Mouse (Mus musculus): ENCODE results near the gene Rtn4rl1. TPM values are rescaled to one million over a fixed set of nuclear protein-coding genes. Genes with fewer than 3 reads are reported as not detected.
A peak's percentile ranks its signal among the peaks of the same experiment; 100 is the strongest.

Gene Rtn4rl1
- total and polyA plus RNA-seq, 3 experiments: 7.5 to 9.4 (median 8.4) TPM

DNA sequence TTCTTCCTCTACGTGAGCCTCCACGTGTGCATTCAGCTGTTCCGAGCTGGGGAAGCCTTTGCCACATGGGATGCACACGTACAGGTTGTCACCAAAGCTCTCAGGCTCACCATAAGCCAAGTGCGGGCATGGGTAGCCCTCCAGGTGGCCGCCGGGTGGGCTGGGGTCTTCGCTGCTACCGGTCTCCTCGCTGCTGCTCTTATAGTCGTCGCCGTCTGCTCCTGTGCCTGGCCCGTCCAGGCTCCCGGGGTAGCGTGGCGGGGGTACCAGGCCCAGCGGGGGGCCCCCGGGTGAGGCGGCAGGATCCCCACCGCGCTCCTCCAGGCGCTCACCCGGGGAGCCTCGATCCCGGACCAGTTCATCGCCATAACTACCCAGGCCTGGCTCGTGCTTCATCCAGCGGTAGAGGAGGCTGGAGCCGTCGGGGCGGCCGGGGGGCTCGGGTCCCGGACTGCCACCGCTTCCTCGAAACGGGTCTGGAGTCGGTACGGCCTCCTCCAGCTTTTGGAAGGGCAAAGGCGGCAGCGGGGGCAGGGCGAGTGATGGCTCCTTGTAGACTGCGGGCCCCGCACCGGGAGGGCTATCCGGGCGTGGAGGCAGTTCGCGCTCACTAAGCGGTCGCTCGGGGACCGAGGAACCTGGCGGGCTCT lies 27.3 kb upstream of the Rtn4rl1 start:
- no peak for TF ChIP-seq CTCF (IDR thresholded peaks at IDR 0.05)
- TF ChIP-seq POLR2A (IDR thresholded peaks at IDR 0.05; ENCODE audit: insufficient read depth, low read depth, low read length): no peak
- TF ChIP-seq EP300 (IDR thresholded peaks at IDR 0.05; ENCODE audit: insufficient read depth, low read depth, low read length): no peak
- H3K4me1 ChIP-seq (ENCODE audit: control insufficient read depth, insufficient read depth, low read length): peaks cover 20% of the 10 kb centered on the region
- H3K36me3 ChIP-seq (ENCODE audit: control insufficient read depth, insufficient read depth, low read length): peaks cover 9% of the 10 kb centered on the region
- DNase-seq: peak; percentile 59 to 77
- no peaks in the 10 kb centered on the region; the same call in 1 of the 2 replicates for H3K79me2 ChIP-seq (replicated peaks; ENCODE audit: control insufficient read depth, insufficient read depth, low read length)
- intact Hi-C loops (cut with DNase I): loop anchor here (10.0 kb wide), 1 partner anchor 332 kb away; the partner anchor contains the start of gene Mnt
- peak overlapping the region; percentile 85 for H3K9ac ChIP-seq (ENCODE audit: low read depth, low read length)
- H3K27me3 ChIP-seq (ENCODE audit: control insufficient read depth, insufficient read depth, low read length): no peaks in the 10 kb centered on the region
- H3K27ac ChIP-seq: peak overlapping the region; percentile 96
- 12% methylated on average over 55 of the region's 55 CpGs for WGBS
- H3K4me3 ChIP-seq: peak overlapping the region; percentile 65

DNA sequence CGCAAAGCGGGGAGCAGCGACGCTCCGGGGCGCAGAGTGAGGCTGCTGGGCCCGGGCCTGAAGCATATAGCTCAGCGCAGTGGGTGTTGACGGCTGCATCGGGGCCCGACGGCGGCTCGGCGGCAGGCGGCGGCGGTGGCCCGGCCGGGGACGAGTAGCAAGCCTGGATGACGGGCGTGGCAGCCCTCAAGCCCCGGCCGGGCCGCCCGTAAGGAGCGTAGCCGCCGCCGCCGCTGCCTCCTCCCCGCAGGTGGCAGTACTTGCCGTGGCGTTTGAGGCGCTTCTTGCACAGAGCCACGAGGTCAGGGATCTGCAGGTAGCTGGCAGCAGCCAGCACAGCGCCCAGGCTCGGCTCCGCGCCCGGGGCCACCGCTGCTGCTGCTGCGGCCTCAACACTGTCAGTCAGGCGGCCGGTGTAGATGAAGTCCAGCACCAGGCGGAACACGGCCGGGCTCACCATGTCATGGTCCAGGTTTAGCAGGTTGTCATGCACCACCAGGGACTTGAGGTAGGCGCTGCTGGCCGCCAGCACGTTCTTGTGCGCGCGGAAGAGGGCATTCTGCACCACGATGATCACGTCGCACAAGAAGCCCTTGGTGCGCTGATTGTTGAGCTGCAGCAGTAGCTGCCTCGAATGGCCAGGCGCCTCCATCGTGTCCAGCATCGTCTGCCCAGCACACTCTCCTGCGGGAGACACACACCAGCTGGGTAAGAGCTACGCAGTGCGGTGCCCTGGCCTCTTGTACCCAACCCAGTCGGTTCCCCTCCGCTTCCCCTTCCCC lies 26.5 kb upstream of the Rtn4rl1 start:
- H3K9ac ChIP-seq (ENCODE audit: low read depth, low read length): peak overlapping the region; percentile 85
- H3K36me3 ChIP-seq (ENCODE audit: control insufficient read depth, insufficient read depth, low read length): peaks cover 9% of the 10 kb centered on the region
- no peaks in the 10 kb centered on the region; the same call in 1 of the 2 replicates for H3K79me2 ChIP-seq (replicated peaks; ENCODE audit: control insufficient read depth, insufficient read depth, low read length)
- H3K27ac ChIP-seq: peak overlapping the region; percentile 96
- TF ChIP-seq CTCF (IDR thresholded peaks at IDR 0.05) (peak; percentile 20; the same call in 1 of the 2 replicates), POLR2A (IDR thresholded peaks at IDR 0.05; ENCODE audit: insufficient read depth, low read depth, low read length) (no peak), EP300 (IDR thresholded peaks at IDR 0.05; ENCODE audit: insufficient read depth, low read depth, low read length) (no peak)
- WGBS: 4% methylated on average over 68 of the region's 68 CpGs
- H3K4me1 ChIP-seq (ENCODE audit: control insufficient read depth, insufficient read depth, low read length): peaks cover 20% of the 10 kb centered on the region
- intact Hi-C loops (cut with DNase I): loop anchor here (10.0 kb wide), 1 partner anchor 332 kb away; the partner anchor contains the start of gene Mnt
- peak; percentile 73 to 79 for DNase-seq
- no peaks in the 10 kb centered on the region for H3K27me3 ChIP-seq (ENCODE audit: control insufficient read depth, insufficient read depth, low read length)
- peak overlapping the region; percentile 65 for H3K4me3 ChIP-seq

DNA sequence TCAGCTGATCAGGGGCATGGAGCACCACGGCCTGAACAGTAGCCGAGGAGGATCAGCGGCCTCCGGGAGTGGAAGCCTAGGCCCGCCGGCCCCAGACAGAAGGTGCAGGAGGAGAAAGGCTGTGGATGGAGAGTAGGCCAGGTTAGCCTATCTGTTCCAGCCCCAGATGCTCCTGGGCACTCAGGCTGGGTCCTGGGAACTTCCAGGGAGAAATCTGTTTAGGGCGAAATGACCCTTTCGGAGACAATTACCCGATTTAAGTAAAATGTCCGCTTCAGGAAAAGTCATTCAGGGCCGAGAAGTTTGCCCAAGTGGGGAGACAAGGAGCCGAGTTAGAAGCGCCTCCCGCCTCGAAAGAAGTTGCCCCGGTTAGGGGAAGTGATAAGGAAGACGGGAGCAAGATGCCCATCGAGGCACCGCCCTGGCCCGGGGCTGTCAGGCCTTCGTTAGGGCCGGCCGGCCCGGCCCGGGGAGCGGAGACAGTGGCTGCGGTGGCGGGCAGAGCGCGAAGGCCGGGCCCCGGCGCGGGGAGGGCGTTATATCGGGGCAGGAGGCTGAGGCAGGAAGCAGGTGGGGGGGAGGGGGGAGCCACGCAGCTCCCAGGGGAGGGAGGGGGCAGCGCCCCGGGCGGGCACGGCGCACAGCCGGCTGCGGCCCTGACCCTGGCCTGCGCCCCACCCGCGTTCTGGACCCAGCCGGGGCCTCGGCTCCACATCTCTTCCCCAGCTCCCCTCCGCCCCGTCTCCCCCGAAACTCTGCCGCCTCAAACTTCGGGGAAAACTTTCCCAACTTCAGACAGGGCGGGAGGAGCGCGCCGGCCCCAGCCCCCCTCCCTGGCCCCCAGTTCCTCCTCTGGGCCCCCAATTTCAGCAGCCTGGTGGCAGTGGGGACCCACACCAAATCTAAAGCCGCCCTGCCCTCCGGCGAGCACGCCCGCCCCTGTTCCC lies 25.7 kb upstream of the Rtn4rl1 start:
- intact Hi-C loops (cut with DNase I): loop anchor here (2.0 to 10.0 kb wide), 2 partner anchors 29 to 333 kb away; partner anchors contain the start of gene Mnt
- DNase-seq: peak; percentile 81 to 83

DNA sequence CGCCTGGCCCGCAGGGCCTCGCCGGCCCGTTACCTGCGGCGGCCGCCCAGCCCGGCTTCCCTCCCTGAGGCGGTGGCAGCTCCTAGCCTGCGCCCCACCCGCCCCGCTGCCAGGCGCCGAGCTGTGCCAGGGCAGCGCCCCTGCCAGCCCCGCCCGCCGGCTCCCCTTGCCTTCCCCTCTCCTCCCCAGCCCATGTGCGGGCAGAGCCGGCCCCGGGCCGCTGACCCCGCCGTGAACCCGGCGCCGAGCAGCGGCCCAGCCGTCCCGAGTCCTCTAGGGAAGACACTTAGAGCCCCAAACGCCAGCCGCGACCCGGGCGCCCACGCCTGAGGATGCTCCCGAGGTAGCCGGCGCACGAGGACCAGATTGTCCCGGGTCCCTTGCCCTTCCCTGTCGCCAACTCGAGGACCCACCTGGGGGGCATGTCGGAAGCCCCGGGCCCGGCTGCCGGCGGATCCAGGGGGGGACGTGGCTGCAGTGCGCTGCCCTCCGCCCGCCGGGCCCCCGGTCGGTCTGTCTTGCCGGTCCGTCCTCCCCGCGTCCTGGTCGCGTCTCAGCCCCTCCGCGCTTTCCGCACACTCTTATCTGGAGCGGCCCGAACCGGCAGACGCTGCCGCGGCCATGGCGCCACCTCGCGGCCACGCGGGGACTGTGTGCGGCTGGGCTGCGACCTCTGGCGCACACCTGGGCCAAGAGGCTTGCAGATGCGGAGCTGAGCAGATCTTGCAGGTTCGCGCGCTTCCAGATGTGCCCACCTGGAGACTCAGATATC lies 24.8 kb upstream of the Rtn4rl1 start:
- TF ChIP-seq POLR2A (IDR thresholded peaks at IDR 0.05; ENCODE audit: insufficient read depth, low read depth, low read length) (peak; percentile 81), EP300 (IDR thresholded peaks at IDR 0.05; ENCODE audit: insufficient read depth, low read depth, low read length) (peak; percentile 89; the same call in 1 of the 2 replicates), CTCF (IDR thresholded peaks at IDR 0.05) (peak; percentile 93)
- WGBS: 1% methylated on average over 81 of the region's 83 CpGs
- peaks cover 13% of the 10 kb centered on the region for H3K4me1 ChIP-seq (ENCODE audit: control insufficient read depth, insufficient read depth, low read length)
- peak overlapping the region; percentile 65 for H3K4me3 ChIP-seq
- no peaks in the 10 kb centered on the region; the same call in 1 of the 2 replicates for H3K79me2 ChIP-seq (replicated peaks; ENCODE audit: control insufficient read depth, insufficient read depth, low read length)
- peaks cover 7% of the 10 kb centered on the region for H3K36me3 ChIP-seq (ENCODE audit: control insufficient read depth, insufficient read depth, low read length)
- DNase-seq: peak; percentile 92 to 94
- H3K27me3 ChIP-seq (ENCODE audit: control insufficient read depth, insufficient read depth, low read length): no peaks in the 10 kb centered on the region
- H3K27ac ChIP-seq: peak overlapping the region; percentile 96
- intact Hi-C loops (cut with DNase I): loop anchor here (2.0 to 10.0 kb wide), 2 partner anchors 30 to 334 kb away; partner anchors contain the start of gene Mnt
- H3K9ac ChIP-seq (ENCODE audit: low read depth, low read length): peak overlapping the region; percentile 85

More for the DNA sequence above, 25.7 kb upstream of the Rtn4rl1 start:
- Histone ChIP-seq H3K4me1 (ENCODE audit: control insufficient read depth, insufficient read depth, low read length) (peaks cover 17% of the 10 kb centered on the region), H3K27ac (peak overlapping the region; percentile 96), H3K36me3 (ENCODE audit: control insufficient read depth, insufficient read depth, low read length) (peaks cover 9% of the 10 kb centered on the region), H3K27me3 (ENCODE audit: control insufficient read depth, insufficient read depth, low read length) (no peaks in the 10 kb centered on the region), H3K9ac (ENCODE audit: low read depth, low read length) (peak overlapping the region; percentile 85), H3K79me2 (replicated peaks; ENCODE audit: control insufficient read depth, insufficient read depth, low read length) (no peaks in the 10 kb centered on the region; the same call in 1 of the 2 replicates), H3K4me3 (peak overlapping the region; percentile 65)
- TF ChIP-seq CTCF (IDR thresholded peaks at IDR 0.05) (no peak), EP300 (IDR thresholded peaks at IDR 0.05; ENCODE audit: insufficient read depth, low read depth, low read length) (no peak), POLR2A (IDR thresholded peaks at IDR 0.05; ENCODE audit: insufficient read depth, low read depth, low read length) (peak; percentile 73)
- WGBS: 15% methylated on average over 63 of the region's 63 CpGs

Data from heart, adult 2 months (tissue).